Mouse (Mus musculus): ENCODE measurements around the gene Rorc. TPM values are rescaled to one million over a fixed set of nuclear protein-coding genes. Genes with fewer than 3 reads are reported as not detected.

Gene Rorc
- total and polyA plus RNA-seq, 3 experiments, result not detected

DNA sequence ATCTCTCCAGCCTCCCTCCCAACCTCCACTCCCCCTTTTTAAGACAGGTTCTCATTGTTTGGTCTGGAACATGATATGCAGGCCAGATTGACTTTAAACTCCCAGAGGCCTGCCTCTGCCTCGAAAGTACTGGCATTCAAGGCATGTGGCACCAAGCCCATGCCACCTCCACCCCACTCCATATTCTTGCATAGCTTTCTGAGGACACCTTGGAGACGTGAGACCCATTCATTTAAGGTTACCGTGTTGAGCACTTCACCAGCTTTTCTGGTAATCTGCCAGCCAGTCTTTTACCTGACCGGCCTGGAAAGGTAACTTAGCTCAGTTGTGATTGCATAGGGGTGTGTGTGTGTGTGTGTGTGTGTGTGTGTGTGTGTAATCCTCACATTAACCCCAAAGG lies 33.0 kb downstream of the Rorc start:
- ATAC-seq (ENCODE audit: extremely low read depth, insufficient number of reproducible peaks, low FRiP score, poor library complexity, severe bottlenecking), result no peak
- H3K27me3 ChIP-seq (ENCODE audit: insufficient read depth, low read length), result peaks cover 31% of the 10 kb centered on the region

DNA sequence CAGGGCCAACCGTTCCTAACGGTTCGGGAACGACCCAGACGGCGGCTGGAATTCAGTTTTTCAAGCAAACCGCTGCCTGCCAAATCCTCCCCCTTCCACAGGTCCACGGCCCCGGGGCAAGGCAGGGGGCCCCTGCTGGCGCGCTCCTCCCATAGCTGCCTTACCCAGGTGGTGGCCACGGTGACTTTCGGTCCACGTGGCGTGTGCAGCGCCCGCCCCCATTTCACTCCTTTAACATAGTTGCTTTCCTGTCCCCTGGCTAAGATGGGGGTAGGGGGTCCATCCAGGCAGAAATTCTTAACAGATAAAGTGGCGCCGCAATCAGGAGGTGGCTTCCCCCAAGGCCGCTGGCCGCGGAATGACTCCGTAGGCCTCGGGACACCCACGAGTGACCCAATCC lies 39.9 kb downstream of the Rorc start:
- no peak for TF ChIP-seq CTCF (IDR thresholded peaks at IDR 0.05; ENCODE audit: low read depth, low read length)
- no peak for TF ChIP-seq GATA2 (IDR thresholded peaks at IDR 0.05; ENCODE audit: borderline replicate concordance, low read depth, low read length)
- no peak for TF ChIP-seq GATA1 (IDR thresholded peaks at IDR 0.05; ENCODE audit: borderline replicate concordance, low read length)
- no peak for TF ChIP-seq POLR2AphosphoS5 (IDR thresholded peaks at IDR 0.05; ENCODE audit: insufficient replicate concordance, low read depth, low read length)
- TF ChIP-seq TAL1 (conservative IDR thresholded peaks at IDR 0.05; ENCODE audit: low read depth, low read length), result no peak
- DNase-seq (ENCODE audit: low spot score), result no peak
- ATAC-seq (ENCODE audit: extremely low read depth, insufficient number of reproducible peaks, low FRiP score, poor library complexity, severe bottlenecking), result no peak
- H3K9me3 ChIP-seq (replicated peaks), result no peaks in the 10 kb centered on the region
- no peaks in the 10 kb centered on the region for H3K4me1 ChIP-seq (ENCODE audit: insufficient read depth, low read depth, low read length)
- H3K4me3 ChIP-seq (ENCODE audit: low read depth, low read length), result no peak overlapping the region
- no peaks in the 10 kb centered on the region for H3K36me3 ChIP-seq (replicated peaks)
- peaks cover 7% of the 10 kb centered on the region for H3K27me3 ChIP-seq (ENCODE audit: insufficient read depth, low read length)

More for the DNA sequence above, 33.0 kb downstream of the Rorc start:
- Histone ChIP-seq H3K9me3 (replicated peaks) (no peaks in the 10 kb centered on the region), H3K36me3 (replicated peaks) (no peaks in the 10 kb centered on the region), H3K4me3 (ENCODE audit: low read depth, low read length) (no peak overlapping the region), H3K4me1 (ENCODE audit: insufficient read depth, low read depth, low read length) (no peaks in the 10 kb centered on the region)
- TF ChIP-seq POLR2AphosphoS5 (IDR thresholded peaks at IDR 0.05; ENCODE audit: insufficient replicate concordance, low read depth, low read length) (no peak), GATA2 (IDR thresholded peaks at IDR 0.05; ENCODE audit: borderline replicate concordance, low read depth, low read length) (no peak), CTCF (IDR thresholded peaks at IDR 0.05; ENCODE audit: low read depth, low read length) (no peak), TAL1 (conservative IDR thresholded peaks at IDR 0.05; ENCODE audit: low read depth, low read length) (no peak), GATA1 (IDR thresholded peaks at IDR 0.05; ENCODE audit: borderline replicate concordance, low read length) (no peak)
- DNase-seq (ENCODE audit: low spot score), result no peak

DNA sequence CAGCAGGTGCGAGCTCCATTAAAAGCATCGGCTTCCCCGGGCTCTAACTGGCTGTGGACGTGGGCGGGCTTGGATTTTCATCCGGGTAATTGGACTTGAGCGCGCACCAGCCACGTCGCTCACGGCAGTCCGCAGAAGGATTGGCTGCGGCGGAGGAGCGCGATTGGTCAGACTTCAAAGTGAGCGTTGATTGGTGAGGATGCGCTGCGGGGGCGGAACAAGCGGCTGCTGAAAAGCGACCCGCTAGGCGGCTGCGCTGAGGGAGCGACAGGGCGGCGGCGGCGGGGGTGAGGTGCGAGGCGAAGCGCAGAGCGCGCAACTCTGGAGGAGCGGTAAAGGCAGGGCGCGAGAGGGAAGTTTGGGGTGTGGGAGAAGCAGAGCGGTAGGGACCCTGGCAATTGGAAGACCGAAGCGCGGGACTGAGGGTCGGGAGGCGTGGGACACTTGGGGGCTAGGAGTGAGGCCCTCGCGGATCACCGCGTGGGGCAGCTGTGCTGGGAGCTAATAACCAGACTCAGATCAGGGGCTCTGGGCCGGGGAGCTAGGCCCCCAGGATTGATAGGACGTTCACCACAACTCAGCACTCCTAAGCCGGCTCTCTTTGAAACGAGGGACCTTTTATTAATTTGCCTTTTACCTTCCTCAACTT lies 40.6 kb downstream of the Rorc start, which contains the start of gene Tdrkh:
Gene Tdrkh, plus strand, starts transcription at position 243 of the 649 bp plus-strand sequence.
- Histone ChIP-seq H3K36me3 (replicated peaks) (no peaks in the 10 kb centered on the region), H3K4me3 (ENCODE audit: low read depth, low read length) (no peak within 1 kb of the TSS), H3K9me3 (replicated peaks) (no peaks in the 10 kb centered on the region), H3K4me1 (ENCODE audit: insufficient read depth, low read depth, low read length) (no peaks in the 10 kb centered on the region), H3K27me3 (ENCODE audit: insufficient read depth, low read length) (peaks cover 4% of the 10 kb centered on the region)
- TF ChIP-seq GATA1 (IDR thresholded peaks at IDR 0.05; ENCODE audit: borderline replicate concordance, low read length) (no peak), POLR2AphosphoS5 (IDR thresholded peaks at IDR 0.05; ENCODE audit: insufficient replicate concordance, low read depth, low read length) (no peak), CTCF (IDR thresholded peaks at IDR 0.05; ENCODE audit: low read depth, low read length) (no peak), GATA2 (IDR thresholded peaks at IDR 0.05; ENCODE audit: borderline replicate concordance, low read depth, low read length) (no peak), TAL1 (conservative IDR thresholded peaks at IDR 0.05; ENCODE audit: low read depth, low read length) (no peak)
- ATAC-seq (ENCODE audit: extremely low read depth, insufficient number of reproducible peaks, low FRiP score, poor library complexity, severe bottlenecking) (no peak), DNase-seq (ENCODE audit: low spot score) (no peak)

DNA sequence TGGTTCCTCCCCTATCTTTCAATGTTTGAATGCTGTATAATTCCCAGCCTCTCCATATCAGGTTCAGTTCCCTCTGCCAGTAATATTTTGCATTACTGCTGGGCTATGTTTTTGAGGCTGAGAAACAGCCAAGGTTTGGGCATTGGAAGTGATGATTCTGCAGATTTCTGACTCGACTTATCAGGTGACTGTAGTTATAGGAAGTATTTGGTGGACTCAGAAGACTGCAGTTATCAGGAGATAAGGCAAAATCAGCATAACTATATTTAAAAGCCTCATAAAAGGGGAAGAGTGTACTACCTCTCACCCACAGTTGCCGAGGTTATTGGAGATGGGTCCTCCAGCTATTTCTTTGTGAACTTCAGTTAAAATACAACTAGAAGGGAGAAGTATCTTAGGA lies 58.4 kb downstream of the Rorc start:
- no peak overlapping the region for H3K4me3 ChIP-seq (ENCODE audit: low read depth, low read length)
- ATAC-seq (ENCODE audit: extremely low read depth, insufficient number of reproducible peaks, low FRiP score, poor library complexity, severe bottlenecking) (peak; percentile 71), DNase-seq (ENCODE audit: low spot score) (peak; percentile 19)
- TF ChIP-seq GATA2 (IDR thresholded peaks at IDR 0.05; ENCODE audit: borderline replicate concordance, low read depth, low read length) (no peak), GATA1 (IDR thresholded peaks at IDR 0.05; ENCODE audit: borderline replicate concordance, low read length) (no peak), CTCF (IDR thresholded peaks at IDR 0.05; ENCODE audit: low read depth, low read length) (no peak), POLR2AphosphoS5 (IDR thresholded peaks at IDR 0.05; ENCODE audit: insufficient replicate concordance, low read depth, low read length) (no peak), TAL1 (conservative IDR thresholded peaks at IDR 0.05; ENCODE audit: low read depth, low read length) (no peak)
- H3K9me3 ChIP-seq (replicated peaks), result no peaks in the 10 kb centered on the region
- H3K4me1 ChIP-seq (ENCODE audit: insufficient read depth, low read depth, low read length), result peaks cover 17% of the 10 kb centered on the region
- no peaks in the 10 kb centered on the region for H3K36me3 ChIP-seq (replicated peaks)
- peaks cover 20% of the 10 kb centered on the region for H3K27me3 ChIP-seq (ENCODE audit: insufficient read depth, low read length)

DNA sequence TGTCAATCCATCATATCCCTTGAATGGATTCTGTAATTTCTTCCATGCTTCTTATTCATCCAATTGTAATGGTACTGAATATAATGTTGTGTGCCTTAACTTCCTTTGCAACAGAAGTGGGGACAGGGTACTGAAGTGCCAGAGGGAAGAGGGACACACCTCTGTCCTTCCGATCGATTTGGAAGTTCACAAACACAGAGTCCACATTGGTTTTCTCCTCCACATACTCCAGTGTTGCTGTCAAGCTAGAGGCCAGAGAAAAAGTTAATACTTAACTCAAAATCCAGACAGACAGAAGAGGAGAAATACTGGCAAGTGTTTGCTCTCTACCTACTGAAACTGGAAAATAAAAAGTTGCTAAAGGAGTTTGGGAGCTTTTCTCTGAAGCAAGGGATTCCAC lies 61.7 kb downstream of the Rorc start:
- H3K27me3 ChIP-seq (ENCODE audit: insufficient read depth, low read length), result peaks cover 37% of the 10 kb centered on the region
- H3K36me3 ChIP-seq (replicated peaks), result no peaks in the 10 kb centered on the region
- H3K4me1 ChIP-seq (ENCODE audit: insufficient read depth, low read depth, low read length), result peaks cover 17% of the 10 kb centered on the region
- H3K4me3 ChIP-seq (ENCODE audit: low read depth, low read length), result no peak overlapping the region
- ATAC-seq (ENCODE audit: extremely low read depth, insufficient number of reproducible peaks, low FRiP score, poor library complexity, severe bottlenecking) (no peak), DNase-seq (ENCODE audit: low spot score) (no peak)
- no peak for TF ChIP-seq GATA2 (IDR thresholded peaks at IDR 0.05; ENCODE audit: borderline replicate concordance, low read depth, low read length)
- TF ChIP-seq POLR2AphosphoS5 (IDR thresholded peaks at IDR 0.05; ENCODE audit: insufficient replicate concordance, low read depth, low read length), result no peak
- TF ChIP-seq CTCF (IDR thresholded peaks at IDR 0.05; ENCODE audit: low read depth, low read length), result no peak
- H3K9me3 ChIP-seq (replicated peaks), result no peaks in the 10 kb centered on the region

DNA sequence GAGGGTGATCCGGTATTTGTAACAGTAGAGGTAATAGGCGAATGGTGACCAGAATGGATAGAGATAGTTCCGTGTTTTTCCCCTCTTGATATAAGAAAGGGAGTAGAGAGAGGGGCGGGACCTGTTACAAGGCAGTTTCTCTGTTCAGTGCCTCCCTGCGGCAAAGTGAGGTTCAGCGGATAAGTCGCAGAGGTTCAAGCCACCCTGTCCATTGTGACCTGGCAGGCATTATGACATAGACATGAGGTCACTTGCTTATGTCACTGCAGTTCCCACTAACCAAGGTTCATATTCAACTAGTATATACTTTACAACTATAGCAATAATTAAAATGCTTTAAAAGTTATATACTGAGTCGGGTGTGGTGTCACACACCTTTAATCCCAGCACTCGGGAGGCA lies 63.8 kb downstream of the Rorc start:
- no peak for ATAC-seq (ENCODE audit: extremely low read depth, insufficient number of reproducible peaks, low FRiP score, poor library complexity, severe bottlenecking)
- no peak overlapping the region for H3K4me3 ChIP-seq (ENCODE audit: low read depth, low read length)
- H3K27me3 ChIP-seq (ENCODE audit: insufficient read depth, low read length), result peaks cover 54% of the 10 kb centered on the region
- H3K9me3 ChIP-seq (replicated peaks), result no peaks in the 10 kb centered on the region
- no peak for TF ChIP-seq POLR2AphosphoS5 (IDR thresholded peaks at IDR 0.05; ENCODE audit: insufficient replicate concordance, low read depth, low read length)
- TF ChIP-seq GATA2 (IDR thresholded peaks at IDR 0.05; ENCODE audit: borderline replicate concordance, low read depth, low read length), result no peak
- TF ChIP-seq CTCF (IDR thresholded peaks at IDR 0.05; ENCODE audit: low read depth, low read length), result no peak
- no peak for TF ChIP-seq GATA1 (IDR thresholded peaks at IDR 0.05; ENCODE audit: borderline replicate concordance, low read length)
- TF ChIP-seq TAL1 (conservative IDR thresholded peaks at IDR 0.05; ENCODE audit: low read depth, low read length), result no peak
- H3K4me1 ChIP-seq (ENCODE audit: insufficient read depth, low read depth, low read length), result peaks cover 11% of the 10 kb centered on the region
- H3K36me3 ChIP-seq (replicated peaks), result no peaks in the 10 kb centered on the region
- no peak for DNase-seq (ENCODE audit: low spot score)
